Mouse (Mus musculus) CH12.LX (cell line): ENCODE results near the gene Pgf. TPM values are rescaled to one million over a fixed set of nuclear protein-coding genes. Genes with fewer than 3 reads are reported as not detected.
A peak's percentile ranks its signal among the peaks of the same experiment; 100 is the strongest.

Source experiments
- DNase-seq: peaks from one replicate; pipeline ENCODE4 v3.0.0-alpha.2; 2013; ENCODE audit errors: extremely low read depth
- H3K27ac ChIP-seq: 2 replicates; pipeline ENCODE4 v1.5.1; 2012; ENCODE audit warnings: low read depth, mild to moderate bottlenecking, control low read depth, moderate library complexity; ENCODE audit not compliant: insufficient read depth
- H3K27me3 ChIP-seq: replicated peaks from 2 replicates; pipeline ENCODE3; 2012; ENCODE audit warnings: inconsistent platforms
- H3K36me3 ChIP-seq, 2 experiments: replicated peaks in 1 of 2; 2 replicates each; pipeline versions ENCODE3 to v1.6.1; 2012; ENCODE audit warnings: inconsistent platforms in 1 of 2, low read length in 1 of 2, mild to moderate bottlenecking in 1 of 2, mixed read lengths in 1 of 2, moderate library complexity in 1 of 2; ENCODE audit not compliant: control insufficient read depth in 1 of 2, insufficient read depth in 1 of 2
- H3K4me1 ChIP-seq, 2 experiments: 2 replicates each; pipeline ENCODE4 v1.6.1; 2012; ENCODE audit warnings: inconsistent platforms in 1 of 2, moderate library complexity in 1 of 2; ENCODE audit not compliant: insufficient read depth in 2 of 2, control insufficient read depth in 1 of 2
- H3K4me2 ChIP-seq: 2 replicates; pipeline ENCODE4 v1.6.1; 2012; ENCODE audit warnings: low read depth, mild to moderate bottlenecking, control low read depth; ENCODE audit not compliant: poor library complexity, insufficient read depth, severe bottlenecking
- H3K4me3 ChIP-seq, 3 experiments: fragments of 150-350 bp in 1 of 3; sonication (generic) in 1 of 3; replicated peaks in 1 of 3; 2 replicates each; pipeline versions ENCODE3 to v1.5.1; 2011 to 2012; ENCODE audit warnings: low read depth in 2 of 3, low read length in 2 of 3, mild to moderate bottlenecking in 2 of 3, moderate library complexity in 2 of 3, control low read depth in 1 of 3, improper control_type of control experiment in 1 of 3, inconsistent platforms in 1 of 3, mixed read lengths in 1 of 3; ENCODE audit not compliant: poor library complexity in 1 of 3
- H3K79me2 ChIP-seq: replicated peaks from 2 replicates; pipeline ENCODE4 v1.6.1; 2012; ENCODE audit warnings: mild to moderate bottlenecking, moderate library complexity; ENCODE audit not compliant: control insufficient read depth, poor library complexity, insufficient read depth, severe bottlenecking; ENCODE audit errors: extremely low read depth
- H3K9ac ChIP-seq: 2 replicates; pipeline ENCODE4 v1.6.1; 2012; ENCODE audit warnings: low read depth, mild to moderate bottlenecking, control low read depth, moderate library complexity; ENCODE audit not compliant: insufficient read depth
- H3K9me3 ChIP-seq: replicated peaks from 2 replicates; pipeline ENCODE3; 2012; ENCODE audit warnings: low read length, inconsistent platforms, mixed read lengths
- BHLHE40 ChIP-seq: IDR thresholded peaks from 2 replicates; pipeline ENCODE4 v1.6.1; 2011; ENCODE audit warnings: mild to moderate bottlenecking, low read depth, low read length, improper control_type of control experiment
- CHD1 ChIP-seq: IDR thresholded peaks from 2 replicates; pipeline ENCODE4 v1.6.1; 2012; ENCODE audit warnings: low read depth, low read length, improper control_type of control experiment, inconsistent platforms
- CHD2 ChIP-seq: IDR thresholded peaks from 2 replicates; pipeline ENCODE4 v1.6.1; 2011; ENCODE audit warnings: low read length, improper control_type of control experiment
- CTCF ChIP-seq, 2 experiments: IDR thresholded peaks in 1 of 2; conservative IDR thresholded peaks in 1 of 2; 2 replicates each; pipeline ENCODE4 v1.5.1; 2011 to 2012; ENCODE audit warnings: low read depth in 2 of 2, low read length in 2 of 2, improper control_type of control experiment in 1 of 2, inconsistent platforms in 1 of 2, mild to moderate bottlenecking in 1 of 2, moderate library complexity in 1 of 2
- E2F4 ChIP-seq: IDR thresholded peaks from 2 replicates; pipeline ENCODE4 v1.6.1; 2011; ENCODE audit warnings: low read depth, low read length, improper control_type of control experiment; ENCODE audit not compliant: insufficient replicate concordance
- ELF1 ChIP-seq: IDR thresholded peaks from 2 replicates; pipeline ENCODE4 v1.6.1; 2014; ENCODE audit warnings: low read depth, mild to moderate bottlenecking, inconsistent platforms, low read length, improper control_type of control experiment
- EP300 ChIP-seq: IDR thresholded peaks from 2 replicates; pipeline ENCODE4 v1.6.1; 2011; ENCODE audit warnings: low read length, improper control_type of control experiment
- ETS1 ChIP-seq: conservative IDR thresholded peaks from 2 replicates; pipeline ENCODE4 v1.6.1; 2012; ENCODE audit warnings: low read depth, mild to moderate bottlenecking, inconsistent platforms, low read length, improper control_type of control experiment, moderate library complexity
- HCFC1 ChIP-seq: IDR thresholded peaks from 2 replicates; pipeline ENCODE4 v1.6.1; 2012; ENCODE audit warnings: low read depth, mild to moderate bottlenecking, inconsistent platforms, low read length, improper control_type of control experiment
- JUN ChIP-seq: IDR thresholded peaks from 2 replicates; pipeline ENCODE4 v1.6.1; 2011; ENCODE audit warnings: low read depth, mild to moderate bottlenecking, low read length, improper control_type of control experiment, moderate library complexity; ENCODE audit not compliant: insufficient read depth
- MAX ChIP-seq: IDR thresholded peaks from 2 replicates; pipeline ENCODE4 v1.6.1; 2011; ENCODE audit warnings: low read length, improper control_type of control experiment
- MAZ ChIP-seq: IDR thresholded peaks from 2 replicates; pipeline ENCODE4 v1.6.1; 2012; ENCODE audit warnings: low read depth, mild to moderate bottlenecking, inconsistent platforms, low read length, improper control_type of control experiment, moderate library complexity
- MXI1 ChIP-seq: IDR thresholded peaks from 2 replicates; pipeline ENCODE4 v1.6.1; 2011; ENCODE audit warnings: mild to moderate bottlenecking, low read depth, low read length, improper control_type of control experiment
- NRF1 ChIP-seq: IDR thresholded peaks from 2 replicates; pipeline ENCODE4 v1.6.1; 2014; ENCODE audit warnings: low read depth, mild to moderate bottlenecking, inconsistent platforms, low read length, improper control_type of control experiment, moderate library complexity
- PAX5 ChIP-seq: IDR thresholded peaks from 2 replicates; pipeline ENCODE4 v1.6.1; 2012; ENCODE audit warnings: low read length, inconsistent platforms, mixed read lengths
- POLR2A ChIP-seq: IDR thresholded peaks from 2 replicates; pipeline ENCODE4 v1.6.1; 2011; ENCODE audit warnings: low read depth, mild to moderate bottlenecking, improper control_type of control experiment, low read length
- POLR2AphosphoS2 ChIP-seq: IDR thresholded peaks from 2 replicates; pipeline ENCODE4 v1.6.1; 2011; ENCODE audit warnings: low read depth, low read length, improper control_type of control experiment
- RAD21 ChIP-seq: IDR thresholded peaks from 2 replicates; pipeline ENCODE4 v1.6.1; 2011; ENCODE audit warnings: low read depth, mild to moderate bottlenecking, low read length, improper control_type of control experiment, moderate library complexity
- SIN3A ChIP-seq: IDR thresholded peaks from 2 replicates; pipeline ENCODE4 v1.6.1; 2012; ENCODE audit warnings: low read length, improper control_type of control experiment, inconsistent platforms
- TBP ChIP-seq: conservative IDR thresholded peaks from 2 replicates; pipeline ENCODE4 v1.6.1; 2011; ENCODE audit warnings: low read depth, low read length, improper control_type of control experiment
- USF2 ChIP-seq: conservative IDR thresholded peaks from 2 replicates; pipeline ENCODE4 v1.6.1; 2011; ENCODE audit warnings: low read depth, low read length, improper control_type of control experiment
- ZC3H11A ChIP-seq: IDR thresholded peaks from 2 replicates; pipeline ENCODE4 v1.6.1; 2012; ENCODE audit warnings: low read depth, mild to moderate bottlenecking, inconsistent platforms, low read length, improper control_type of control experiment
- ZKSCAN1 ChIP-seq: IDR thresholded peaks from 2 replicates; pipeline ENCODE4 v1.6.1; 2012; ENCODE audit warnings: low read depth, inconsistent platforms, low read length, improper control_type of control experiment, borderline replicate concordance
- dilution Hi-C: fragments of 300-500 bp; cut with MboI; formaldehyde crosslinking; loops from 2 replicates; pipeline ENCODE4 v1.14.3; 2020; ENCODE audit warnings: low sequenced_read_pairs; ENCODE audit not compliant: extremely low pct_unique_long_range_greater_than_20kb, extremely low pct_ligation_motif_present
- in situ Hi-C: fragments of 300-500 bp; cut with MboI; formaldehyde crosslinking; loops from 3 replicates; pipeline ENCODE4 v1.14.3; 2019; ENCODE audit warnings: low sequenced_read_pairs, low pct_ligation_motif_present, low pct_unique_long_range_greater_than_20kb, mixed read lengths
- polyA plus RNA-seq: library from polyadenylated mRNA; unstranded; fragments of >175 nt; gene quantifications from 2 replicates; pipeline ENCODE4 v1.2.1, GENCODE M21; 2012; ENCODE audit warnings: low read depth; ENCODE audit not compliant: insufficient read length
- total RNA-seq, 2 experiments: library from RNA; depleted of rRNA; stranded (reverse); fragments of 300-350 nt in 1 of 2; fragments of >200 nt in 1 of 2; gene quantifications; 2 replicates each; pipeline ENCODE4 v1.2.3; 2012 to 2014

Gene Pgf
- total and polyA plus RNA-seq, 3 experiments: 0.34 to 0.73 (median 0.64) TPM

DNA sequence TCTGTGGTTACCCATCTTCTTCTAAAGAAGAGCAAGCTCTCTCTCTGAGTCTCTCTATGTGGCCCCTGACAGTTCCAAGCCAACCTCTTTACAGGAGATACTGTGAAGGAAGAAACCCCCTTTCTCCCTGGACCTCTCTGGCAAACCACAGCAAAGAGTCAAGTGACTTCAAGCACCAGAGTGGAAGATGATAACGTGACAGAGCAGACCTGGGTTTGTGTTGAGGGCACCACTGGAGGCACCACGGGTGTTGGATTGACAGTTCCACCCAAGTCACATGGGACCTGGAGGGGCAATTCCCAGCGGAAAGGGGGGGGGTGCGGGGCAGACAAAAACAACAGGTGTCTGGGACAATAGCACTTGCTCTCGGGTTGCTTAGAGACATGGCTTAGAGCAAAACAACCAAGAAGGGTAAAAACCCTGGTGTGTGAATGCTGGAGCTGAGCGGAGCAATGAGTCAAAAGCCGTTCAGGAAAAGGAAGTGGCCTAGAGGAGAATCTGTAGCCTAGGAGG lies 31.2 kb upstream of the Pgf start:
- dilution Hi-C loops: no loop called here
- in situ Hi-C loops: no loop called here
- peak; percentile 33 for DNase-seq

DNA sequence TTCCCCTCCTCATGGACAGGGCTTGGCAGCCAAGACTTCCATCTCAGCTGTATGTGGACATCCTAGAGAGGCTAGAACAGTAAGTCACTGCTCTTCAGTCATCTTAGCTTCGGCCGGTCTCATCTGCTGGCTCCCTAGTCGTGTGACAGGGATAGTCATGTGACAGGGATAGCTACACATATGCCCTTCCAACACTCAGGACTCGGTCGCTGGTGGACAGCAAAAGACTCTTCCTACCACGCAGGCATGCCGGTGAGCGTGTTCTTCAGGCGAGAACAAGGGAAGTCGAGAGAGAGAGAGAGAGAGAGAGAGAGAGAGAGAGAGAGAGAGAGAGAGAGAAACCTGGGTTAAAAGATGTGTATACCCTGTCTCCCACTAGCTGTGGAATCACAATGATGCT lies 27.8 kb upstream of the Pgf start:
- H3K4me1 ChIP-seq: peaks cover 3 to 15% of the 10 kb centered on the region in 2 experiments; a peak in 3 of 4 replicates
- no peak overlapping the region for H3K4me3 ChIP-seq
- H3K4me2 ChIP-seq: no peak overlapping the region
- no peak overlapping the region for H3K27ac ChIP-seq
- no peaks in the 10 kb centered on the region for H3K36me3 ChIP-seq
- peaks cover 21% of the 10 kb centered on the region for H3K27me3 ChIP-seq
- dilution Hi-C loops (no loop called here), in situ Hi-C loops (no loop called here)
- DNase-seq: no peak
- H3K9me3 ChIP-seq: no peaks in the 10 kb centered on the region
- no peaks in the 10 kb centered on the region for H3K79me2 ChIP-seq
- no peak overlapping the region for H3K9ac ChIP-seq
- TF ChIP-seq EP300: no peak
- TF ChIP-seq SIN3A: no peak
- TF ChIP-seq JUN: no peak
- no peak for TF ChIP-seq CHD1
- TF ChIP-seq POLR2A: no peak
- no peak for TF ChIP-seq NRF1
- no peak for TF ChIP-seq CHD2
- TF ChIP-seq TBP: no peak
- no peak for TF ChIP-seq PAX5
- TF ChIP-seq MXI1: no peak

More for the DNA sequence above, 31.2 kb upstream of the Pgf start:
- no peaks in the 10 kb centered on the region for H3K36me3 ChIP-seq
- peaks cover 2 to 15% of the 10 kb centered on the region in 2 experiments; a peak in 3 of 4 replicates for H3K4me1 ChIP-seq
- TF ChIP-seq POLR2AphosphoS2: no peak
- TF ChIP-seq USF2: no peak
- TF ChIP-seq ZC3H11A: no peak
- no peak for TF ChIP-seq POLR2A
- TF ChIP-seq JUN: no peak
- peak; percentile 69 for TF ChIP-seq BHLHE40
- no peak for TF ChIP-seq MAX
- no peak for TF ChIP-seq CHD1
- TF ChIP-seq HCFC1: no peak
- TF ChIP-seq E2F4: no peak
- TF ChIP-seq RAD21: no peak
- TF ChIP-seq MAZ: no peak
- TF ChIP-seq PAX5: no peak
- TF ChIP-seq NRF1: no peak
- no peak for TF ChIP-seq ELF1
- TF ChIP-seq CTCF (conservative IDR thresholded peaks at IDR 0.05 in 1 of 2, IDR thresholded peaks at IDR 0.05 in 1 of 2; ENCODE audit: low read depth in 2 of 2, low read length in 2 of 2): no peak
- TF ChIP-seq ETS1: peak; percentile 15; the same call in 1 of the 2 replicates
- no peak for TF ChIP-seq ZKSCAN1
- TF ChIP-seq, all 38 proteins: peak for 2
- H3K27me3 ChIP-seq: peaks cover 17% of the 10 kb centered on the region
- no peak overlapping the region for H3K27ac ChIP-seq
- H3K4me2 ChIP-seq: 0 out of 2 replicates have a peak overlapping the region, but pooled peaks have one; percentile 4
- H3K9ac ChIP-seq: no peak overlapping the region
- H3K9me3 ChIP-seq: no peaks in the 10 kb centered on the region
- H3K79me2 ChIP-seq: no peaks in the 10 kb centered on the region
- no peak overlapping the region for H3K4me3 ChIP-seq
